Comparison of ENCODE assay signal across 18 mouse cellular contexts in the genomic region with DNA sequence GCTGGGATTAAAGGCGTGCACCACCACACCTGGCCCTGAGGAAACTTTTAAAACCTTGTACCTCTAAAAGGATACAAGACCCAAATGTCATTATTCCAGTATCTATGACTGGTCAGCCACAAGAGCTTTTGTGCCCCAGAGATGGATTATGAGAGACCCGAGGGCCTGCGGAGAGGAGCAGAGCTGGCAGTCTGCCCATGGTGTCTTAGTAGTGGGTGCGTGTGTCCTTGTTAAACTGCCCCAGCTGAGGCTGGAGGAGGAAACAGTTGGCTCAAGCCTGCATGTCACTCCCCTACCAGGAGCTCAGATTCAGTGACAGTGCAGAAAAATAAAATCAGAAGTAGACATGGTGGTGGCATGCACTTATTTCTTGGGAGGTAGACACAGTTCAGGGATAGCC. TPM values are rescaled to one million over a fixed set of nuclear protein-coding genes. Genes with fewer than 3 reads are reported as not detected.
DNase-seq lines count a peak whose midpoint lies in the region; ATAC-seq lines count a peak whose summit lies in the region.
"Had no signal": no experiment of that assay in that cellular context is flagged by ENCODE, and none has a peak within 500 bp of the region (broad histone marks: within the 10 kb centered on the region; RNA-seq: fewer than 3 reads in every experiment).

No protein-coding gene starts in this region.

- peak; percentile 3; the same call in 1 of the 2 replicates for ATAC-seq in lung, embryonic 16.5 days (ENCODE audit: low read depth)
- ATAC-seq: forebrain, embryonic 15.5 days; hindbrain, postnatal 0 days had no signal

- H3K4me3 ChIP-seq in lung, embryonic 16.5 days (ENCODE audit: low read length) = no peak overlapping the region
- H3K4me3 ChIP-seq: embryonic facial prominence, embryonic 12.5 days; forebrain, embryonic 15.5 days; heart, embryonic 10.5 days; hindbrain, embryonic 13.5 days had no signal

- no peak overlapping the region for H3K4me2 ChIP-seq in lung, embryonic 16.5 days (ENCODE audit: low read depth, low read length)
- H3K4me2 ChIP-seq: embryonic facial prominence, embryonic 12.5 days; forebrain, embryonic 15.5 days; hindbrain, embryonic 13.5 days had no signal

- H3K27me3 ChIP-seq in lung, embryonic 16.5 days (ENCODE audit: control insufficient read depth, insufficient read depth, low read depth, low read length) = no peaks in the 10 kb centered on the region
- H3K27me3 ChIP-seq: embryonic facial prominence, embryonic 12.5 days; forebrain, embryonic 15.5 days; hindbrain, embryonic 13.5 days had no signal

- H3K36me3 ChIP-seq in lung, embryonic 16.5 days (ENCODE audit: control insufficient read depth, insufficient read depth, low read length) = peaks cover 21% of the 10 kb centered on the region

- H3K27ac ChIP-seq in lung, embryonic 16.5 days (ENCODE audit: low read length) = no peak overlapping the region
- H3K27ac ChIP-seq: embryonic facial prominence, embryonic 12.5 days; forebrain, embryonic 15.5 days; heart, embryonic 10.5 days; hindbrain, embryonic 13.5 days; hindbrain, postnatal 0 days had no signal

- WGBS in lung, embryonic 16.5 days = 51% methylated on average over 4 of the region's 4 CpGs

- H3K9me3 ChIP-seq in lung, embryonic 16.5 days (ENCODE audit: control insufficient read depth, low read length) = no peaks in the 10 kb centered on the region
- H3K9me3 ChIP-seq: embryonic facial prominence, embryonic 12.5 days; forebrain, embryonic 15.5 days; heart, embryonic 10.5 days; hindbrain, embryonic 13.5 days had no signal

- DNase-seq in adrenal gland, adult 2 months = peak; percentile 71
- no peak for DNase-seq in adrenal gland, adult 18-20 months (ENCODE audit: low spot score in 2 of 2)
- DNase-seq in lung, postnatal 4 days = no peak
- DNase-seq in testis, postnatal 10 days (ENCODE audit: low spot score) = peak; percentile 72
- DNase-seq in testis, postnatal 14 days (ENCODE audit: low spot score) = no peak
- DNase-seq in spleen, postnatal 14 days (ENCODE audit: low spot score in 2 of 2) = no peak
- DNase-seq: cerebellum, adult 11-12 months; cerebellum, adult 9-10 months; cerebellum, postnatal 25 days; gastrocnemius, postnatal 10 days; heart, adult 18-20 months; heart, postnatal 14 days had no signal

- no peaks in the 10 kb centered on the region for H3K4me1 ChIP-seq in lung, embryonic 16.5 days (replicated peaks; ENCODE audit: control insufficient read depth, insufficient read depth, low read length)
- H3K4me1 ChIP-seq: forebrain, embryonic 15.5 days; hindbrain, embryonic 13.5 days had no signal

- no peak overlapping the region for H3K9ac ChIP-seq in lung, embryonic 16.5 days (ENCODE audit: low read length)
- H3K9ac ChIP-seq: embryonic facial prominence, embryonic 12.5 days; forebrain, embryonic 15.5 days; hindbrain, embryonic 13.5 days had no signal

RNA-seq across cellular contexts. Expression of gene Uqcr10, which starts 19.1 kb away (rescaled TPM):
- 1,000 to 10,000 TPM in 1 of 2 experiments, 100 to 1,000 TPM in 1; 942 to 1,033 TPM for total RNA-seq in adrenal gland, adult 2 months (2021)
- polyA plus RNA-seq in adrenal gland, adult 2 months (2012; rRNA removed) = 916 and 1,226 TPM in 2 replicates
- total RNA-seq in adrenal gland, adult 18-20 months (2021) = 1,000 to 10,000 TPM in 1 of 2 experiments, 100 to 1,000 TPM in 1; 866 to 1,117 TPM
- 806 and 839 TPM in 2 replicates for polyA plus RNA-seq in lung, embryonic 16.5 days (2015; fragmentation: Nextera tagmentation; extraction: Ambion mirVana)

RNA-seq across cellular contexts. Expression of gene Zmat5, which starts 19.4 kb away (rescaled TPM):
- total RNA-seq in adrenal gland, adult 2 months (2021) = 10 to 100 TPM; 45.6 to 60.6 TPM
- polyA plus RNA-seq in adrenal gland, adult 2 months (2012; rRNA removed) = 52.9 and 67.8 TPM in 2 replicates
- total RNA-seq in adrenal gland, adult 18-20 months (2021) = 10 to 100 TPM; 44.7 to 46.3 TPM
- polyA plus RNA-seq in lung, embryonic 16.5 days (2015; fragmentation: Nextera tagmentation; extraction: Ambion mirVana) = 76.5 and 80.0 TPM in 2 replicates

RNA-seq across cellular contexts. Expression of gene Ascc2, which starts 47.5 kb away (rescaled TPM):
- total RNA-seq in adrenal gland, adult 2 months (2021) = 10 to 100 TPM; 46.3 to 51.5 TPM
- polyA plus RNA-seq in adrenal gland, adult 2 months (2012; rRNA removed) = 10.7 and 12.8 TPM in 2 replicates
- 10 to 100 TPM; 34.7 to 52.2 TPM for total RNA-seq in adrenal gland, adult 18-20 months (2021)
- polyA plus RNA-seq in lung, embryonic 16.5 days (2015; fragmentation: Nextera tagmentation; extraction: Ambion mirVana) = 34.1 and 35.9 TPM in 2 replicates

Comparison
In these comparisons a context has a peak if more than half of its experiments do, and no peak if none do; other contexts are left out.
1. DNase-seq: peak in adrenal gland, adult 2 months (single experiment) and testis, postnatal 10 days (single experiment); none in adrenal gland, adult 18-20 months (0 of 2), lung, postnatal 4 days (0 of 2), testis, postnatal 14 days (single experiment) and spleen, postnatal 14 days (0 of 2).